ENCODE assay signal across 11 mouse cellular contexts in the genomic region with DNA sequence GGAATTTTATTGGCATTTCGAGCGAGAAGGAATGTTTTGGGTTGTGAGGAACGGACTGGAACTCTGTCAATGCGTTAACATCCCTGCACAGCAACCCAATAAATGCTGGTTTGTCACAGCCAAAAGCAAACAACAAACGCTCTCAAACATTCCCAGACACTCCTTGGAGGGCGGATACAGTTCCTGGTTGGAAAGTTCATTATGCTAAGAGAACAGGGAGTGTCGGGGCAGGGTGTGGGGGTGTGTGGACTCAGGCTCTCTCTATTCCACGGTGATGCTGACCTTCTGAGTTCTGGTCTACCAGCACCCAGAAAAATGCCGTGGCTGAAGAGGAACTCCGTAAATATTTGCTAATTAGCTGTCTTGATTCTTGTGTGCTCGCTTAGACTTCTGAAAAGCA. TPM values are rescaled to one million over a fixed set of nuclear protein-coding genes. Genes with fewer than 3 reads are reported as not detected.
DNase-seq lines count a peak whose midpoint lies in the region; ATAC-seq lines count a peak whose summit lies in the region.
"Had no signal": no experiment of that assay in that cellular context is flagged by ENCODE, and none has a peak within 500 bp of the region (broad histone marks: within the 10 kb centered on the region; RNA-seq: fewer than 3 reads in every experiment).

No protein-coding gene starts in this region.

- H3K4me3 ChIP-seq in kidney, embryonic 15.5 days (replicated peaks) = peak overlapping the region; percentile 24
- H3K4me3 ChIP-seq in embryonic facial prominence, embryonic 15.5 days (replicated peaks) = no peak overlapping the region
- no peak overlapping the region for H3K4me3 ChIP-seq in neural tube, embryonic 12.5 days

- no peaks in the 10 kb centered on the region for H3K36me3 ChIP-seq in kidney, embryonic 15.5 days
- no peaks in the 10 kb centered on the region for H3K36me3 ChIP-seq in embryonic facial prominence, embryonic 15.5 days
- H3K36me3 ChIP-seq in neural tube, embryonic 12.5 days = no peaks in the 10 kb centered on the region

- no peaks in the 10 kb centered on the region for H3K9me3 ChIP-seq in kidney, embryonic 15.5 days (replicated peaks)
- H3K9me3 ChIP-seq in embryonic facial prominence, embryonic 15.5 days (replicated peaks) = no peaks in the 10 kb centered on the region
- no peaks in the 10 kb centered on the region for H3K9me3 ChIP-seq in neural tube, embryonic 12.5 days

- H3K4me1 ChIP-seq in kidney, embryonic 15.5 days = peaks cover 32% of the 10 kb centered on the region
- peaks cover 18% of the 10 kb centered on the region for H3K4me1 ChIP-seq in embryonic facial prominence, embryonic 15.5 days
- peaks cover 10% of the 10 kb centered on the region for H3K4me1 ChIP-seq in neural tube, embryonic 12.5 days

- 19% methylated on average over 11 of the region's 11 CpGs for WGBS in kidney, embryonic 15.5 days
- WGBS in embryonic facial prominence, embryonic 15.5 days = 43% methylated on average over 11 of the region's 11 CpGs
- 28% methylated on average over 11 of the region's 11 CpGs for WGBS in neural tube, embryonic 12.5 days

- peak; percentile 74 for ATAC-seq in kidney, embryonic 15.5 days (replicated peaks; ENCODE audit: low FRiP score)
- no peak for ATAC-seq in embryonic facial prominence, embryonic 15.5 days (ENCODE audit: insufficient number of reproducible peaks, low FRiP score, low TSS enrichment, low read depth)
- ATAC-seq in neural tube, embryonic 12.5 days (ENCODE audit: low FRiP score, low read depth) = no peak

- peak overlapping the region; percentile 63 for H3K27ac ChIP-seq in kidney, embryonic 15.5 days
- H3K27ac ChIP-seq in embryonic facial prominence, embryonic 15.5 days (replicated peaks) = 0 out of 2 replicates have a peak overlapping the region, but pooled peaks have one; percentile 28
- H3K27ac ChIP-seq in neural tube, embryonic 12.5 days = no peak overlapping the region

- no peak overlapping the region for H3K9ac ChIP-seq in kidney, embryonic 15.5 days
- no peak overlapping the region for H3K9ac ChIP-seq in embryonic facial prominence, embryonic 15.5 days
- no peak overlapping the region for H3K9ac ChIP-seq in neural tube, embryonic 12.5 days

- H3K27me3 ChIP-seq in kidney, embryonic 15.5 days = 0 out of 2 replicates have a peak, but pooled peaks cover 3% of the 10 kb centered on the region
- H3K27me3 ChIP-seq in embryonic facial prominence, embryonic 15.5 days = no peaks in the 10 kb centered on the region
- H3K27me3 ChIP-seq in neural tube, embryonic 12.5 days (replicated peaks) = no peaks in the 10 kb centered on the region

- H3K4me2 ChIP-seq in kidney, embryonic 15.5 days = peak overlapping the region; percentile 56
- peak overlapping the region; percentile 23 for H3K4me2 ChIP-seq in embryonic facial prominence, embryonic 15.5 days (replicated peaks)
- peak overlapping the region; percentile 44 for H3K4me2 ChIP-seq in neural tube, embryonic 12.5 days (replicated peaks)

- no peak for DNase-seq in kidney, postnatal 14 days
- peak; percentile 27 to 55 for DNase-seq in kidney, postnatal 36 days
- DNase-seq in urinary bladder, adult 2 months (ENCODE audit: low spot score) = no peak
- no peak for DNase-seq in cerebellum, adult 8-10 months
- DNase-seq in cerebellum, postnatal 10 days = no peak
- DNase-seq: thymus, postnatal 25 days had no signal

RNA-seq across cellular contexts. Expression of gene Cdkn2aip, which starts 50.3 kb away (rescaled TPM):
- polyA plus RNA-seq in kidney, embryonic 15.5 days (2015; fragmentation: Nextera tagmentation; extraction: Ambion mirVana) = 24.5 and 27.9 TPM in 2 replicates
- 21.5 and 22.9 TPM in 2 replicates for polyA plus RNA-seq in embryonic facial prominence, embryonic 15.5 days (2015; fragmentation: Nextera tagmentation; extraction: Ambion mirVana)
- 43.3 and 45.1 TPM in 2 replicates for polyA plus RNA-seq in neural tube, embryonic 12.5 days (2016; fragmentation: Nextera tagmentation; extraction: Ambion mirVana)
- 11.3 and 14.2 TPM in 2 replicates for polyA plus RNA-seq in urinary bladder, adult 2 months (2012; rRNA removed)

RNA-seq across cellular contexts. Expression of gene Cldn24, which starts 57.9 kb away (rescaled TPM):
- not detected in 2 replicates for polyA plus RNA-seq in kidney, embryonic 15.5 days (2015; fragmentation: Nextera tagmentation; extraction: Ambion mirVana)
- polyA plus RNA-seq in embryonic facial prominence, embryonic 15.5 days (2015; fragmentation: Nextera tagmentation; extraction: Ambion mirVana) = not detected in 2 replicates
- polyA plus RNA-seq in neural tube, embryonic 12.5 days (2016; fragmentation: Nextera tagmentation; extraction: Ambion mirVana) = not detected in 2 replicates
- not detected in 2 replicates for polyA plus RNA-seq in urinary bladder, adult 2 months (2012; rRNA removed)
- polyA plus RNA-seq: heart, embryonic 14.5 days; liver, adult 2 months had no signal

Comparison
In these comparisons a context has a peak if more than half of its experiments do, and no peak if none do; other contexts are left out.
1. DNase-seq: peak in kidney, postnatal 36 days (2 of 2); none in kidney, postnatal 14 days (single experiment), urinary bladder, adult 2 months (single experiment), cerebellum, adult 8-10 months (single experiment) and cerebellum, postnatal 10 days (0 of 2).
2. Peak in every context shown above with its lines, with median percentiles within 50 percentile points of each other: H3K4me2 ChIP-seq.